Mouse (Mus musculus): ENCODE results near the gene Atg10. TPM values are rescaled to one million over a fixed set of nuclear protein-coding genes. Genes with fewer than 3 reads are reported as not detected.
"Not testable (repeated sequence)": the region's sequence is repeated elsewhere in the genome, so short reads cannot be mapped to it uniquely, and the experiment has no call there.

The Atg10 gene
- polyA plus RNA-seq (2015; fragmentation: Nextera tagmentation; extraction: Ambion mirVana), result 13.1 and 13.3 TPM in 2 replicates

GRCm38 (mm10) chr13:91223587-91224437, at the start of gene Atg10:
Atg10 (minus strand) TSS chr13:91223968.
- no peaks in the 10 kb centered on the region for H3K9me3 ChIP-seq (ENCODE audit: low read length)
- H3K4me2 ChIP-seq (replicated peaks; ENCODE audit: low read depth, low read length), result peak within 1 kb of the TSS; percentile 80
- peaks cover 7% of the 10 kb centered on the region; the same call in 1 of the 2 replicates for H3K4me1 ChIP-seq (ENCODE audit: insufficient read depth, low read length)
- peak within 1 kb of the TSS; percentile 87 for H3K9ac ChIP-seq (replicated peaks; ENCODE audit: low read length)
- peak within 1 kb of the TSS; percentile 98 for H3K27ac ChIP-seq (ENCODE audit: low read length)
- no peaks in the 10 kb centered on the region for H3K27me3 ChIP-seq (ENCODE audit: insufficient read depth, low read length)
- 1% methylated on average over 55 of the region's 55 CpGs for WGBS
- peak within 1 kb of the TSS; percentile 74 for H3K4me3 ChIP-seq (ENCODE audit: low read length)
- ATAC-seq (ENCODE audit: low FRiP score, low TSS enrichment), result peak; percentile 98
- H3K36me3 ChIP-seq (ENCODE audit: insufficient read depth, low read length), result no peaks in the 10 kb centered on the region

- 88% methylated on average over 3 of the region's 3 CpGs for WGBS
- H3K4me2 ChIP-seq (replicated peaks; ENCODE audit: low read depth, low read length), result no peak overlapping the region
- H3K36me3 ChIP-seq (ENCODE audit: insufficient read depth, low read length), result no peaks in the 10 kb centered on the region
- no peaks in the 10 kb centered on the region for H3K4me1 ChIP-seq (ENCODE audit: insufficient read depth, low read length)
- H3K9ac ChIP-seq (replicated peaks; ENCODE audit: low read length), result no peak overlapping the region
- H3K9me3 ChIP-seq (ENCODE audit: low read length), result no peaks in the 10 kb centered on the region
- H3K27ac ChIP-seq (ENCODE audit: low read length), result no peak overlapping the region
- no peak for ATAC-seq (ENCODE audit: low FRiP score, low TSS enrichment)
- H3K4me3 ChIP-seq (ENCODE audit: low read length), result no peak overlapping the region
- no peaks in the 10 kb centered on the region for H3K27me3 ChIP-seq (ENCODE audit: insufficient read depth, low read length)
These were observed 28.6 kb upstream of the Atg10 start for GRCm38 (mm10) chr13:91252406-91252805.

- no peaks in the 10 kb centered on the region for H3K36me3 ChIP-seq (ENCODE audit: insufficient read depth, low read length)
- no peaks in the 10 kb centered on the region for H3K9me3 ChIP-seq (ENCODE audit: low read length)
- peak; percentile 75 for ATAC-seq (ENCODE audit: low FRiP score, low TSS enrichment)
- H3K9ac ChIP-seq (replicated peaks; ENCODE audit: low read length), result no peak overlapping the region
- no peak overlapping the region for H3K4me2 ChIP-seq (replicated peaks; ENCODE audit: low read depth, low read length)
- no peak overlapping the region for H3K4me3 ChIP-seq (ENCODE audit: low read length)
- no peaks in the 10 kb centered on the region for H3K27me3 ChIP-seq (ENCODE audit: insufficient read depth, low read length)
- no peak overlapping the region for H3K27ac ChIP-seq (ENCODE audit: low read length)
- no peaks in the 10 kb centered on the region for H3K4me1 ChIP-seq (ENCODE audit: insufficient read depth, low read length)
- 21% methylated on average over 1 of the region's 1 CpGs for WGBS
These were observed 27.9 kb upstream of the Atg10 start for GRCm38 (mm10) chr13:91251636-91252035.

- not testable (repeated sequence) for H3K27ac ChIP-seq (ENCODE audit: low read length); ATAC-seq (ENCODE audit: low FRiP score, low TSS enrichment); H3K36me3 ChIP-seq (ENCODE audit: insufficient read depth, low read length); H3K4me3 ChIP-seq (ENCODE audit: low read length); H3K4me1 ChIP-seq (ENCODE audit: insufficient read depth, low read length); H3K9me3 ChIP-seq (ENCODE audit: low read length); H3K9ac ChIP-seq (replicated peaks; ENCODE audit: low read length); H3K4me2 ChIP-seq (replicated peaks; ENCODE audit: low read depth, low read length); H3K27me3 ChIP-seq (ENCODE audit: insufficient read depth, low read length)
- WGBS, result 91% methylated on average over 2 of the region's 2 CpGs
These were observed 26.3 kb upstream of the Atg10 start for GRCm38 (mm10) chr13:91250050-91250449.

GRCm38 (mm10) chr13:91246472-91246871, 22.7 kb upstream of the Atg10 start:
- Histone ChIP-seq H3K4me2 (replicated peaks; ENCODE audit: low read depth, low read length) (no peak overlapping the region), H3K9ac (replicated peaks; ENCODE audit: low read length) (no peak overlapping the region), H3K27me3 (ENCODE audit: insufficient read depth, low read length) (no peaks in the 10 kb centered on the region), H3K4me1 (ENCODE audit: insufficient read depth, low read length) (no peaks in the 10 kb centered on the region), H3K36me3 (ENCODE audit: insufficient read depth, low read length) (no peaks in the 10 kb centered on the region), H3K27ac (ENCODE audit: low read length) (no peak overlapping the region), H3K4me3 (ENCODE audit: low read length) (no peak overlapping the region), H3K9me3 (ENCODE audit: low read length) (no peaks in the 10 kb centered on the region)
- peak; percentile 73; the same call in 1 of the 2 replicates for ATAC-seq (ENCODE audit: low FRiP score, low TSS enrichment)
- WGBS, result 19% methylated on average over 2 of the region's 2 CpGs

- Histone ChIP-seq H3K27me3 (ENCODE audit: insufficient read depth, low read length) (no peaks in the 10 kb centered on the region), H3K4me1 (ENCODE audit: insufficient read depth, low read length) (no peaks in the 10 kb centered on the region), H3K4me2 (replicated peaks; ENCODE audit: low read depth, low read length) (no peak overlapping the region), H3K9me3 (ENCODE audit: low read length) (no peaks in the 10 kb centered on the region), H3K4me3 (ENCODE audit: low read length) (no peak overlapping the region), H3K36me3 (ENCODE audit: insufficient read depth, low read length) (no peaks in the 10 kb centered on the region), H3K9ac (replicated peaks; ENCODE audit: low read length) (no peak overlapping the region), H3K27ac (ENCODE audit: low read length) (no peak overlapping the region)
- 87% methylated on average over 3 of the region's 3 CpGs for WGBS
- no peak for ATAC-seq (ENCODE audit: low FRiP score, low TSS enrichment)
These were observed 14.2 kb upstream of the Atg10 start for GRCm38 (mm10) chr13:91237976-91238375.

- H3K27ac ChIP-seq (ENCODE audit: low read length), result no peak overlapping the region
- H3K9ac ChIP-seq (replicated peaks; ENCODE audit: low read length), result no peak overlapping the region
- H3K4me2 ChIP-seq (replicated peaks; ENCODE audit: low read depth, low read length), result no peak overlapping the region
- no peak overlapping the region for H3K4me3 ChIP-seq (ENCODE audit: low read length)
- no peaks in the 10 kb centered on the region for H3K36me3 ChIP-seq (ENCODE audit: insufficient read depth, low read length)
- no peaks in the 10 kb centered on the region for H3K27me3 ChIP-seq (ENCODE audit: insufficient read depth, low read length)
- WGBS, result 75% methylated on average over 2 of the region's 2 CpGs
- no peak for ATAC-seq (ENCODE audit: low FRiP score, low TSS enrichment)
- H3K4me1 ChIP-seq (ENCODE audit: insufficient read depth, low read length), result no peaks in the 10 kb centered on the region
- H3K9me3 ChIP-seq (ENCODE audit: low read length), result no peaks in the 10 kb centered on the region
These were observed 13.1 kb upstream of the Atg10 start for GRCm38 (mm10) chr13:91236884-91237283.

GRCm38 (mm10) chr13:91224438-91224814, 658 bp upstream of the Atg10 start:
- no peak for ATAC-seq (ENCODE audit: low FRiP score, low TSS enrichment)
- Histone ChIP-seq H3K27ac (ENCODE audit: low read length) (peak overlapping the region; percentile 98), H3K4me2 (replicated peaks; ENCODE audit: low read depth, low read length) (peak overlapping the region; percentile 80), H3K9ac (replicated peaks; ENCODE audit: low read length) (peak overlapping the region; percentile 87), H3K27me3 (ENCODE audit: insufficient read depth, low read length) (no peaks in the 10 kb centered on the region), H3K4me3 (ENCODE audit: low read length) (peak overlapping the region; percentile 74), H3K9me3 (ENCODE audit: low read length) (no peaks in the 10 kb centered on the region), H3K36me3 (ENCODE audit: insufficient read depth, low read length) (no peaks in the 10 kb centered on the region), H3K4me1 (ENCODE audit: insufficient read depth, low read length) (peaks cover 7% of the 10 kb centered on the region; the same call in 1 of the 2 replicates)
- WGBS, result 40% methylated on average over 2 of the region's 2 CpGs

GRCm38 (mm10) chr13:91223063-91223462, 705 bp downstream of the Atg10 start:
- H3K9me3 ChIP-seq (ENCODE audit: low read length), result no peaks in the 10 kb centered on the region
- peaks cover 7% of the 10 kb centered on the region; the same call in 1 of the 2 replicates for H3K4me1 ChIP-seq (ENCODE audit: insufficient read depth, low read length)
- whole genome bisulfite sequencing, result 41% methylated on average over 1 of the region's 1 CpGs
- no peaks in the 10 kb centered on the region for H3K36me3 ChIP-seq (ENCODE audit: insufficient read depth, low read length)
- no peak overlapping the region; the same call in 1 of the 2 replicates for H3K9ac ChIP-seq (replicated peaks; ENCODE audit: low read length)
- no peak for ATAC-seq (ENCODE audit: low FRiP score, low TSS enrichment)
- H3K4me3 ChIP-seq (ENCODE audit: low read length), result peak overlapping the region; percentile 74
- H3K4me2 ChIP-seq (replicated peaks; ENCODE audit: low read depth, low read length), result peak overlapping the region; percentile 80
- H3K27ac ChIP-seq (ENCODE audit: low read length), result peak overlapping the region; percentile 98
- H3K27me3 ChIP-seq (ENCODE audit: insufficient read depth, low read length), result no peaks in the 10 kb centered on the region

- ATAC-seq (ENCODE audit: low FRiP score, low TSS enrichment), result no peak
- no peaks in the 10 kb centered on the region for H3K36me3 ChIP-seq (ENCODE audit: insufficient read depth, low read length)
- WGBS, result 74% methylated on average over 4 of the region's 4 CpGs
- H3K9ac ChIP-seq (replicated peaks; ENCODE audit: low read length), result no peak overlapping the region
- H3K27ac ChIP-seq (ENCODE audit: low read length), result no peak overlapping the region
- H3K9me3 ChIP-seq (ENCODE audit: low read length), result no peaks in the 10 kb centered on the region
- no peak overlapping the region for H3K4me3 ChIP-seq (ENCODE audit: low read length)
- H3K4me1 ChIP-seq (ENCODE audit: insufficient read depth, low read length), result peaks cover 7% of the 10 kb centered on the region; the same call in 1 of the 2 replicates
- no peak overlapping the region for H3K4me2 ChIP-seq (replicated peaks; ENCODE audit: low read depth, low read length)
- H3K27me3 ChIP-seq (ENCODE audit: insufficient read depth, low read length), result no peaks in the 10 kb centered on the region
These were observed 2.1 kb downstream of the Atg10 start for GRCm38 (mm10) chr13:91221696-91222095.

All from kidney, embryonic 16.5 days (tissue).